Mouse (Mus musculus) embryonic facial prominence, embryonic 10.5 days (tissue): Measurements from ENCODE around the gene Gm11060. TPM values are rescaled to one million over a fixed set of nuclear protein-coding genes. Genes with fewer than 3 reads are reported as not detected.

Source experiments
- DNase-seq: peaks from one replicate; pipeline ENCODE4 v3.0.0-alpha.2; 2017; ENCODE audit warnings: low spot score
- H3K27ac ChIP-seq: fragments of 300-500 bp; sonication (generic); replicated peaks from 2 replicates; pipeline ENCODE4 v1.5.1; 2016; ENCODE audit warnings: mild to moderate bottlenecking
- H3K27me3 ChIP-seq: fragments of 300-500 bp; sonication (generic); replicated peaks from 2 replicates; pipeline ENCODE4 v1.6.1; 2016; ENCODE audit warnings: low read depth, mild to moderate bottlenecking; ENCODE audit not compliant: poor library complexity, severe bottlenecking
- H3K36me3 ChIP-seq: fragments of 300-500 bp; sonication (generic); replicated peaks from 2 replicates; pipeline ENCODE4 v1.6.1; 2016; ENCODE audit warnings: mild to moderate bottlenecking, moderate library complexity
- H3K4me1 ChIP-seq: fragments of 300-500 bp; sonication (generic); 2 replicates; pipeline ENCODE4 v1.6.1; 2016
- H3K4me3 ChIP-seq: fragments of 300-500 bp; sonication (generic); 2 replicates; pipeline ENCODE4 v1.5.1; 2016; ENCODE audit warnings: mild to moderate bottlenecking, moderate library complexity
- H3K9me3 ChIP-seq: fragments of 300-500 bp; sonication (generic); 2 replicates; pipeline ENCODE4 v1.6.1; 2016; ENCODE audit warnings: mild to moderate bottlenecking
- WGBS: fragments of 180-500 bp; shearing (Covaris S2); methylation state at CpG from one replicate; pipeline ENCODE4 v1.1.7; 2016; 5-methylcytosine and 5-hydroxymethylcytosine counted together
- polyA plus RNA-seq: library from polyadenylated mRNA; unstranded; fragments of >200 nt; fragmentation: Nextera tagmentation; extraction: Ambion mirVana; gene quantifications from 2 replicates; pipeline ENCODE4 v1.2.1, GENCODE M21; 2016

Gm11060 gene
- polyA plus RNA-seq, 1 experiment from 2014 or later: not detected

GRCm38 (mm10) chr2:105123431-105123830 lies 31.6 kb downstream of the Gm11060 start:
- H3K4me3 ChIP-seq: no peak overlapping the region
- WGBS: 2% methylated on average over 8 of the region's 8 CpGs
- DNase-seq: no peak

DNA sequence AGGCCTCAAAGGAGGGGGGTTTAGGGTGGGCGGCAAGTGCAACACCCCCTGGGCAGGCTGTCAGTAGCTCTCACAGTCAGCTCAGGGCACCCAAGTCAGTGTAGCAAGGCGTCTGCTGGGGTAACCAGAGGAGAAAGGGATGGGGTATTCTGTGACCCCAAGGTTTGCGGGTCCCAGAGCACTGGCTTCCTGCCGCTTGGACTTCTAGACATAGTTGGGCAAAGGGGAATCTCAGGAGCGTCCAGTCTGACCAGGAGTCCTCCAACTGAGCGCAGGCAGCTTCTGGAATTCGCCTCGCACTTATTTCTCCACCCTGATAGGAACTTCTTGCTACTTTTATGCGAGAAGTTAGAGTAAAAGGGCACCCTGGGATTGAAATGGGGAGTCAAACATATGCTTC lies 32.1 kb downstream of the Gm11060 start:
- H3K9me3 ChIP-seq: no peaks in the 10 kb centered on the region
- peak; percentile 48 for DNase-seq
- H3K27me3 ChIP-seq: peaks cover 99% of the 10 kb centered on the region
- H3K4me1 ChIP-seq: peaks cover 29% of the 10 kb centered on the region
- H3K4me3 ChIP-seq: no peak overlapping the region
- no peak overlapping the region for H3K27ac ChIP-seq
- 0% methylated on average over 9 of the region's 9 CpGs for WGBS
- no peaks in the 10 kb centered on the region for H3K36me3 ChIP-seq

More at GRCm38 (mm10) chr2:105123431-105123830, 31.6 kb downstream of the Gm11060 start:
- H3K9me3 ChIP-seq: no peaks in the 10 kb centered on the region
- H3K27me3 ChIP-seq: peaks cover 99% of the 10 kb centered on the region
- H3K36me3 ChIP-seq: no peaks in the 10 kb centered on the region
- peaks cover 29% of the 10 kb centered on the region for H3K4me1 ChIP-seq
- no peak overlapping the region for H3K27ac ChIP-seq

- Histone ChIP-seq H3K27me3 (peaks cover 99% of the 10 kb centered on the region), H3K27ac (no peak overlapping the region)
- WGBS: 1% methylated on average over 7 of the region's 7 CpGs
These were observed 32.6 kb downstream of the Gm11060 start for GRCm38 (mm10) chr2:105124391-105124790.

DNA sequence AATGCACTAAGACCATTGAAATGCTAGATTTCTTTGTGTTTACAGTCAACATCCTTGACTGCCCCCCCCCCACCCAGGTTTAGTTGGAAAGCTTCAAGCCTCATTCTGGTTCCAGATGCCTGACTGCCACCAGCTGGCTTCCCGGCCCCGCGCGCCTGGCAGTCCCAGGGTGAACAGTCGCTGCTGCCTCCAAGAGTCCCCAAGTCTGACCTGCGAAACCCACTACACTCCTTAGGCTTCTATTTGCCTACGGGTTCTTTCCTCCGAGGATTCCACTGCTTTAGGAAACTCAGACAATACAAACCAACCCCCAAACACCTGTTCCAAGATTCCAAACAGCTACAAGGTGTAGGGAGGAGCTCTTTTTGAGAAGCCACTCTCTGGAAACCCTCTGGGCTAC lies 33.4 kb downstream of the Gm11060 start:
- peak; percentile 52 for DNase-seq
- H3K27ac ChIP-seq: no peak overlapping the region
- peaks cover 99% of the 10 kb centered on the region for H3K27me3 ChIP-seq
- H3K4me3 ChIP-seq: no peak overlapping the region
- H3K9me3 ChIP-seq: no peaks in the 10 kb centered on the region
- WGBS: 1% methylated on average over 8 of the region's 8 CpGs
- no peaks in the 10 kb centered on the region for H3K36me3 ChIP-seq
- peaks cover 29% of the 10 kb centered on the region for H3K4me1 ChIP-seq

More at GRCm38 (mm10) chr2:105124391-105124790, 32.6 kb downstream of the Gm11060 start:
- Histone ChIP-seq H3K9me3 (no peaks in the 10 kb centered on the region), H3K36me3 (no peaks in the 10 kb centered on the region), H3K4me3 (no peak overlapping the region), H3K4me1 (peaks cover 29% of the 10 kb centered on the region)
- DNase-seq: peak; percentile 30

- peak; percentile 36 for DNase-seq
These were observed 33.8 kb downstream of the Gm11060 start for GRCm38 (mm10) chr2:105125641-105126040.

DNA sequence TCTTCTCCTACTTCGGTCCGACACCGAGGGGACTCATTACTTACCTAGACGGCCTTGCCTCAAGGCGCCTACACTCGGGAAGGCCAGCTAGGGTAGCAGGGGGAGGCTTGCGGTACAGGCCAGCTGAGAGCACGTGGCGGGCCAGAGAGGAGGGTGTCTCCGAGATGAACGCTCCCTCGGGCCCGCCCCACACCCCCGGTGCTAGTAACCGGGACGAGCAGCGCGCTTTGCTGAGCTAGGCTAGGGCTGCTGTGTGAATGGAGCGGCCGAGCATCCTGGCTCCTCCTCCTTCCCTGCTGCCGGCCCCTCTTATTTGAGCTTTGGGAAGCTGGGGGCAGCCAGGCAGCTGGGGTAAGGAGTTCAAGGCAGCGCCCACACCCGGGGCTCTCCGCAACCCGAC lies 34.5 kb downstream of the Gm11060 start, which contains the start of gene Wt1:
Gene Wt1 (plus strand): TSS at position 251 of the 400 bp plus-strand sequence.
- no peak for DNase-seq

More at GRCm38 (mm10) chr2:105125641-105126040, 33.8 kb downstream of the Gm11060 start:
- H3K36me3 ChIP-seq: no peaks in the 10 kb centered on the region
- H3K9me3 ChIP-seq: no peaks in the 10 kb centered on the region
- H3K4me1 ChIP-seq: peaks cover 33% of the 10 kb centered on the region
- no peak overlapping the region for H3K4me3 ChIP-seq
- 1% methylated on average over 15 of the region's 15 CpGs for WGBS
- H3K27ac ChIP-seq: no peak overlapping the region
- peaks cover 99% of the 10 kb centered on the region for H3K27me3 ChIP-seq

DNA sequence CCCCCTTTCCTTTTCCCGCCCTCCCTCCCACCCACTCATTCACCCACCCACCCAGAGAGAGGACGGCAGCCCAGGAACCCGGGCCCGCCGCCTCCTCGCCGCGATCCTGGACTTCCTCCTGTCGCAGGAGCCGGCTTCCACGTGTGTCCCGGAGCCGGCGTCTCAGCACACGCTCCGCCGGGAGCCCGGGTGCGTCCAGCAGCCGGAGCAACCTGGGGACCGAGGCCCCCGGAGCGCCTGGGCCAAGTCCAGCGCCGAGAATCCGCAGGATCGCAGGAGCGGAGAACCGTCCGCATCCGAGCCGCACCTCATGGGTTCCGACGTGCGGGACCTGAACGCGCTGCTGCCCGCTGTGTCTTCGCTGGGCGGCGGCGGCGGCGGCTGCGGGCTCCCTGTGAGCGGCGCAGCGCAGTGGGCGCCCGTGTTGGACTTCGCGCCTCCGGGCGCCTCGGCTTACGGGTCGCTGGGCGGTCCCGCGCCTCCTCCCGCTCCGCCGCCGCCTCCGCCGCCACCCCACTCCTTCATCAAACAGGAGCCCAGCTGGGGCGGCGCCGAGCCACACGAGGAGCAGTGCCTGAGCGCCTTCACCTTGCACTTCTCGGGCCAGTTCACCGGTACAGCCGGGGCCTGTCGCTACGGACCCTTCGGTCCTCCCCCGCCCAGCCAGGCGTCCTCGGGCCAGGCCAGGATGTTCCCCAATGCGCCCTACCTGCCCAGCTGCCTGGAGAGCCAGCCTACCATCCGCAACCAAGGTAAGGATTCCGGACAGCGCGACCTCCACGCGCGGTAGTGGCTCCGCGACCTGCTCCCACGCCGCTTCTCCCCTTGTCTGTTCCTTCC lies 35.1 kb downstream of the Gm11060 start:
- Histone ChIP-seq H3K4me3 (peak overlapping the region; percentile 44), H3K9me3 (no peaks in the 10 kb centered on the region), H3K4me1 (peaks cover 36% of the 10 kb centered on the region), H3K27me3 (peaks cover 99% of the 10 kb centered on the region), H3K36me3 (no peaks in the 10 kb centered on the region), H3K27ac (no peak overlapping the region)
- DNase-seq: peak; percentile 73
- WGBS: under 1% methylated on average over 92 of the region's 92 CpGs

More for the DNA sequence above, 34.5 kb downstream of the Gm11060 start, which contains the start of gene Wt1:
- Histone ChIP-seq H3K36me3 (no peaks in the 10 kb centered on the region), H3K27me3 (peaks cover 99% of the 10 kb centered on the region), H3K27ac (no peak within 1 kb of the TSS), H3K4me1 (peaks cover 36% of the 10 kb centered on the region), H3K9me3 (no peaks in the 10 kb centered on the region), H3K4me3 (peak within 1 kb of the TSS; percentile 44)
- WGBS: under 1% methylated on average over 25 of the region's 25 CpGs

GRCm38 (mm10) chr2:105127531-105128480 lies 36.0 kb downstream of the Gm11060 start:
- DNase-seq: peak; percentile 61
- Histone ChIP-seq H3K36me3 (no peaks in the 10 kb centered on the region), H3K27ac (no peak overlapping the region), H3K4me1 (peaks cover 34% of the 10 kb centered on the region), H3K4me3 (peak overlapping the region; percentile 44), H3K27me3 (peaks cover 100% of the 10 kb centered on the region), H3K9me3 (no peaks in the 10 kb centered on the region)
- 1% methylated on average over 52 of the region's 52 CpGs for WGBS

- Histone ChIP-seq H3K4me1 (peaks cover 32% of the 10 kb centered on the region), H3K4me3 (no peak overlapping the region), H3K27me3 (peaks cover 100% of the 10 kb centered on the region), H3K36me3 (no peaks in the 10 kb centered on the region), H3K27ac (no peak overlapping the region), H3K9me3 (no peaks in the 10 kb centered on the region)
- peak; percentile 42 for DNase-seq
- WGBS: 2% methylated on average over 12 of the region's 12 CpGs
These were observed 36.7 kb downstream of the Gm11060 start for GRCm38 (mm10) chr2:105128564-105128963.

- H3K4me3 ChIP-seq: peak overlapping the region; percentile 28
- peaks cover 34% of the 10 kb centered on the region for H3K4me1 ChIP-seq
- peaks cover 100% of the 10 kb centered on the region for H3K27me3 ChIP-seq
- DNase-seq: peak; percentile 59
- no peaks in the 10 kb centered on the region for H3K36me3 ChIP-seq
- no peaks in the 10 kb centered on the region for H3K9me3 ChIP-seq
- under 1% methylated on average over 32 of the region's 32 CpGs for WGBS
- H3K27ac ChIP-seq: no peak overlapping the region
These were observed 38.7 kb downstream of the Gm11060 start for GRCm38 (mm10) chr2:105130351-105131060.

DNA sequence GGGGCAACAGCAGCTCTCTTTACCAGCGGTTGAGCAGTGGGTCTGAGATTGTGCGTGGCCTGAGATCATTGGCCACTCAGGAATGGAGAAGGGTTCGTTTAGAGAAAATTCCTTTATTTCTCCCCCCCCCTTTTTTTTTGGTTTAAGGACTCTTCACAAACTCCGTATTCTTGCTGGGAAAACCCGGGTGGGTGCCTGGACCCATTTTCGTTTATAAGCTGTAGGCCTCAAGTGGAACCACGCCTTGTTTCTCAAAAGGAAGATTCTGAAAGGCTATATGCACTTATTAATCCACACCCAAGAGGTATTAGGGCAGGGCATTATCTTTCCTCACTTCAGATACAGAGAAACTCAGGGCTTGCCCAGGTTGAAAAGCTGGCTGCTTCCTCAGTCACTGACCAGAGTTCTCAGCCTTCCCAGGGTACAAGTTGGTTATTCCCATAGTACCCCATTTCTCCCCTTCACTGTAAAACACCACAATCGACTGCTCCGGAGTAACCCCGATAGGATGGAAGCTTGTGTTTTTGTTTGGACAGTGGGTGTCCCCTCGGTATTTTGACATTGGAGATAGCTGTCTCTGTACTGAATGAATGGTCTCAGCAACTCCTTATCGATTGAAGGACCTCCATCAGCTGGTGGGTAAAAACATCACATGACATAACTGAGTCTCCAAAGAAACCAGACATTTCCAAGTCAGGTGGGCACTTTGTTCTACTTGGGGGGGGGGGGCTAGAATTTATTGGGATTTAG lies 39.4 kb downstream of the Gm11060 start:
- H3K4me1 ChIP-seq: peaks cover 33% of the 10 kb centered on the region
- 4% methylated on average over 12 of the region's 12 CpGs for WGBS
- no peak overlapping the region for H3K27ac ChIP-seq
- H3K9me3 ChIP-seq: no peaks in the 10 kb centered on the region
- H3K36me3 ChIP-seq: no peaks in the 10 kb centered on the region
- DNase-seq: peak; percentile 27
- peak overlapping the region; percentile 28 for H3K4me3 ChIP-seq
- peaks cover 100% of the 10 kb centered on the region for H3K27me3 ChIP-seq
